Mouse (Mus musculus): ENCODE measurements at regions not wholly inside any gene's neighbourhood (a gene's known extent, or its start where the extent isn't known, plus 50 kb on each side); places are given as distances from the start of the nearest gene placed in this dataset.
A peak's percentile ranks its signal among the peaks of the same experiment; 100 is the strongest.

DNA sequence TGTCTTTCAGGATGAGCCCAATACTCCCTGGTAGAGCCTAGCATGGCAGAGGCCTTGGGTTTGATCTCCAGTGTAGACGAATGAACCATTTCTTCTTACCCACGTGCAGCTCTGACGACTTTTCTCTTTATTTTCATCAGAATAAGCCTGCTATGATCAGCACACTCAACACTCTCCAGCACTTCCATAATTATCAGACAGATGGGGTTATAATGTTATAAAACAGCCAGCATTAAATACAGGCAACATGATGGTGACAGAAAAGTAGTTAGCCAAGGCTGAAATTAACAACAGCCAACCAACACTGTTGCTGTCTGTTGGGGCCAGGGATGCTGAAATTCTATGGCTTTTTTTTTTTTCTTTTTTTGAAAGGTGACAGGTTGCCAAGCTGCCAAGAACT, 67.7 kb upstream of the Mkln1 start:
- DNase-seq: no peak

DNA sequence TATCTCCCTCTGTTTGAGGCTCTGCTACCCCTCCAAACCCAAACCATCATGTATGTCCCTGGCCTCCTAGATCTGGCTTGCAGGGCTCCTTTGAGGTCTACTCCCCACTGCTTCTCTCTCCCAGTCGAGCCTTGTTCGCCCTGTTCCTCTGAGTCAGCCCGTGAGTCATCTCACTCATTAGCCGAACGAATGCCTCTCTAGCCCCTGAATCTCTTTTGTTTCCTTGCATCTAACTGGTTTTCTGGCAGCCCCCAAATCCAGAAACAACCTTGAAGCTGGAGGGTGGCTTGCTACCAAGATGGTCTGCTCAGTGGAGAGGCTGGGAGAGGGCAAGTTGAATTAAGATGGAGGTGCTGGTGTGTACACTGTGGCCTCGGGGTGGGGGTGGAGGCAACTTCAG, 66.3 kb upstream of the Mkln1 start:
- no peak for DNase-seq

DNA sequence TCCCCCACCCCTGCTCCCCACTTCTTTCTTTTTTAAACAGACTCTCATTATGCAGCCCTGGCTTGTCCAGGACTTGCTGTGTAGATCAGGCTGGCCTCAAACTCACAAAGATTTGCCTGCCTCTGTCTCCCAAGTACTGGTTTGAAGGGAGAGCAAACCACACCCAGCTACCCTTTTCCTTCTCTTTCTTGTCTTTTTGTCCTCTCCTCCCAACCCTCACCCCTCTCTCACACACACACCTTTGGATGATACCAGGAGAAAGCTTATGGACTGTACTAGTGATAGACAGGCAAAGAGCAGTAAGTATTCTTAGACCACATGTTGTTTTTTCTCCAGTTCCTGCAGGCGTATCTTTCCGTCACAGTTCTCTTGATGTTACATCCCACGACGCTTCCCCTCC, 65.8 kb upstream of the Mkln1 start:
- no peak for DNase-seq

DNA sequence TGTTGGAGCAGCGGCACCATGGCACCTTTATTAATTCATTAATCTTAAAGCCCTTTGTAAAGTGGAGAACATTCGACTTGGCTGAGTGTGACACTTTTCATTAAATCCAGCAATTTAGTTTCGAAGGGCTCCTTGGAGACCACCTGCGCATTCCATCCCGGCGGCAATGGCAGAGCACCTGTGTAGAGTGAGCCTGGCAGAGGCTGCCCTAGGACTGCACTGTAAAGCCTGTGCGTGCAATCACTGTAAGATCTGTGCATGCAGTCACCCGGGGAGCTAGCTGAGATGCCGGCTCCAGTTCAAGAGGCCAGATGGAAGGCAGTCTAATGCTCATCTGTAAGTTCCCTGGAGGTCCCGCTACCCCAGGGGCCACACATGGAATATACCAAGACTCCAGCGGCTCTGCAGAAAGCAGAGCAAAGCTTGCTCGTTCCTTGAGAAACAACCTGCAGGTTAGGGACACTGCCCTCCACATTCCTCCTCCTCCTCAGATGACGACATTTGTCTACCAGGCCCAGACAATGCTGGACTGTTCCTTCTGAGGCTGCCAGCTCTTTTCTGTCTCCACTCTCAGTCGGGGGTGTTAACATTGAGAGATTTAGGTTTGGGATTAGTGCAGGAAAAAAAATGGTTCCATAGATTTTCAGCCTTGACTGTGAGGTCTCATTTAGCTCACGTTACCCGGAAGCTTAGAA, 65.2 kb upstream of the Mkln1 start:
- DNase-seq: no peak

DNA sequence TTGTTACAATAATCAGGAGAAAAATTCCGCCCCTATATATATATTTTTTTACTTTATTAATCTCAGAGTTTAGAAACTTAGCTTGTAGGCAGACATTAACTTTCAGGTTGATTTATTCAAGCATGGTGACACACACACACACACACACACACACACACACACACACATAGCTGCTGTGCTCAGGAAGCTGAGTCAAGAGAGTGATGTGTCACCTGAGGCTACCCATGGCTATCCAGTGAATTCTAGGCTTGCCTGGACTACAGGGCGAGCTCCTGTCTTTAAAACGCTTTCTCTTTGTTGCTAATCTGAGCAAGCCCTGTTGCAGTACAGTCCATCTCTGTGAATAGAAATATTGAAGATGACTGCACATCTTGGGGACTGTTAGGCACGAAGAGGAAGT, 64.4 kb upstream of the Mkln1 start:
- no peak for DNase-seq

DNA sequence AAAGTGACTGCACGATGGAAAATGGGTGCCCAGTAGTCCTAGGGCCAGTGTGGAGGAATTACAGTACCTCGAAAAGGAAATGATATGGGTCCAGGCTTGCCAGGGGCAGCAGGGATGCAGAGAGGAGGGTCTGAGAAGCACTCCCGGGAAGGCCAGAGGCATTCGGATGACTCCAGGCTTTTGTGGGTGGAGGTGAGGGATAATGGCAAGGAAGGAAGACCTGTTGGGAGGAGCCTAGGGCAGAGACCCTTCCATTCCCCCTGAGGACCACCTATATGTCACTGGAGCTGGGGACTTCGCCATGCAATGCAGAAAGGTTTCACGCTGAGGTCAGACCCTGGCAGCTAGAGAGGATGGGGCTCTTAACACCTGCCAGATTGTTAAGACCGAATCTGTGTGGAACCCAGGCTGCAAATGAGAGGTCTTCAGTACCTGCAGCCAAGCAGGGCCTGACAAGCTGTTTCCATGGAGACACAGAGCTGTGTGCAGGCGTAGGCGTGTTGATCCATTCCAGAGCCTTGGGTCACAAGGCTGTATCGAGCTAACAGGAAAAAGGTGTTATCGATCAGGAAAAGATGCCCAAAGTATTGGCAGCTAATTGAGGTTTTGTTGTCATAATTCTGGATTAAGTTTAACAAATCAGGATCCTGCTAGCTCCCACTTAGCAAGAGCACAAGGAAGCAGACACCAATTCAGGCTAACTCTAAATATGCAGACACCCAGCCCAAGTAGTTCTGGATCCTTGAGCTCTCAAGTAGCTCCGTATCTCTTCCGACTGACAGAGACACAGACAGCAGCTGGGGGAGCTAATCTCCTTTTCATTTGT, 59.2 kb upstream of the Mkln1 start:
- DNase-seq: peak; percentile 21

DNA sequence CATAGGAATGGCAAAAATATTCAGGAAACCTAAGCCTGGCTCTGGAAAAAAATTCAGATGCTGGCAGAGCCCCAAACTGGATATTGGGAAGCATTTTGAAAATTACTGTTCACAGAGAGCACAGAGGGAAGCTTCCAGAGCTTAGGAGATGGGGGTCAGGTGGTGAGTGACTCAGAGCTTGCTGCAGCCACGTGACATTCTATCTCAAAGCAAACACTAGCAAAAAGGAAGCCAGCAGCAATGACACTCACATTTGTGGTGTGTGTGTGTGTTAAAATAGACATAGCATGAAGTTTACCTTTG, 58.6 kb upstream of the Mkln1 start:
- peak; percentile 25 for DNase-seq

DNA sequence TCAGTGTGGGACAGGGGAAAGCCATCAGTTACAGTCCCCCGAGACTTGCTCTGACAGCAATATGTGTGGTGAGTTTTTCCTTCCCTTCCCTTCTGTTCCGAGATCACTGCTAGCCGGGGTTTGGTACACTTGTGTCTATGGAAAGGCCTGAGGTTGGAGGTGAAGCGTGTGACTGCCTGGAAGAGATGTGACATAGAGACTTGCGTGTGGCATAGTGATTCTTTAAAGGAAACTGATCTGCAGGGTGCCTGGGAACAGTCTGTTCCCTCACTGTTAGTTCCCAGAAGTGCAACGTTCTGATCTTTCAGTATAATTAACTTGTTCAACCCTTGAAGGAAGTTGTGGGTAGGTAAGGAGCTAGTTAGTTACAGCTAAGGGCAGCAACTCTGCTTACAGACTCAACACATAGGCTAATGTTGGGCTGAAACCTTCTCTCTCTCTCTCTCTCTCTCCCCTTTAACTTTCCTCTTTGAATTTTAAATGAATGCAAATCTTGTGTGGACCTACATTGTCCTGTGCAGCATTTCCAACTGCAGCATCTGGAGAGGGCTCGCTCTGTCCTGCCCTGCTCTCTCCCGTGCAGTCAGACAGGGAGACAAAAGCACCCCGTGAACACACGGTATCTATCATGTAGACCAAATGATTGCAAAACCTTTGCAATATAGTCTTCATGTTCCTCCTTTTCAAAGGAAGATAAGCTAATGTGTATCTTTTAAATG, 53.0 kb upstream of the Mkln1 start:
- no peak for DNase-seq

DNA sequence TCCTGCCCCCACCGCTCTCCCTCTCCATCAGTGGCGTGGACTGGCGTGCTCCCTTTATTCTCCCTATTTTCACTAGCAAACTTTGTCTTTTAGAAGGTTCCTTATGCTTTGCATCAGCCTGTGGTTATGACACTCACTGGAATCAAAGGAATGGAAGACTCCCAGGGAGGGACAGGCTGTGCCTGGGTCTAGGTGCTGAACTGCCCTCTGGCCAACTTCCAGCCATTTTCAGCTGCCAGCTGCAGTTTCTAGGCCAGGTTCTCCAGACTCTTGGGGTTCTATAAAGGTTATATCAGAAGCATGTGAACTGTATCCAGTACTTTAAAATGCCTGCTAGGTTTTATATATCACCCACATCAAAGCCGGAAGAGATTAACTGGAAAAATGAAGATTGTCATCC, 50.2 kb upstream of the Mkln1 start:
- no peak for DNase-seq
